Mouse (Mus musculus) midbrain, embryonic 12.5 days (tissue): ENCODE measurements around the gene Gm11444. TPM values are rescaled to one million over a fixed set of nuclear protein-coding genes. Genes with fewer than 3 reads are reported as not detected.

Experiments used
- ATAC-seq: fragments of 200-750 bp; cut with Nextera tagmentation; 2 replicates; pipeline ENCODE4 v1.8.0; 2017; ENCODE audit warnings: low read depth, moderate TSS enrichment, moderate library complexity; ENCODE audit not compliant: low FRiP score
- H3K27ac ChIP-seq: fragments of 300-500 bp; sonication (generic); replicated peaks from 2 replicates; pipeline ENCODE4 v1.5.1; 2016; ENCODE audit warnings: mild to moderate bottlenecking
- H3K27me3 ChIP-seq: fragments of 300-500 bp; sonication (generic); 2 replicates; pipeline ENCODE4 v1.6.1; 2016; ENCODE audit warnings: mild to moderate bottlenecking
- H3K36me3 ChIP-seq: fragments of 300-500 bp; sonication (generic); 2 replicates; pipeline ENCODE4 v1.6.1; 2016
- H3K4me1 ChIP-seq: fragments of 300-500 bp; sonication (generic); 2 replicates; pipeline ENCODE4 v1.6.1; 2016
- H3K4me2 ChIP-seq: fragments of 300-500 bp; sonication (generic); replicated peaks from 2 replicates; pipeline ENCODE4 v1.6.1; 2016; ENCODE audit warnings: mild to moderate bottlenecking, moderate library complexity
- H3K4me3 ChIP-seq: fragments of 300-500 bp; sonication (generic); 2 replicates; pipeline ENCODE4 v1.5.1; 2016; ENCODE audit warnings: mild to moderate bottlenecking
- H3K9ac ChIP-seq: fragments of 300-500 bp; sonication (generic); replicated peaks from 2 replicates; pipeline ENCODE4 v1.6.1; 2016; ENCODE audit warnings: mild to moderate bottlenecking, moderate library complexity
- H3K9me3 ChIP-seq: fragments of 300-500 bp; sonication (generic); 2 replicates; pipeline ENCODE4 v1.6.1; 2016; ENCODE audit warnings: mild to moderate bottlenecking
- WGBS: fragments of 180-500 bp; shearing (Covaris S2); methylation state at CpG from one replicate; pipeline ENCODE4 v1.1.7; 2016; 5-methylcytosine and 5-hydroxymethylcytosine counted together
- polyA plus RNA-seq: library from polyadenylated mRNA; unstranded; fragments of >200 nt; fragmentation: Nextera tagmentation; extraction: Ambion mirVana; gene quantifications from 2 replicates; pipeline ENCODE4 v1.2.1, GENCODE M21; 2016

The Gm11444 gene
- polyA plus RNA-seq, 1 experiment from 2014 or later: not detected

DNA sequence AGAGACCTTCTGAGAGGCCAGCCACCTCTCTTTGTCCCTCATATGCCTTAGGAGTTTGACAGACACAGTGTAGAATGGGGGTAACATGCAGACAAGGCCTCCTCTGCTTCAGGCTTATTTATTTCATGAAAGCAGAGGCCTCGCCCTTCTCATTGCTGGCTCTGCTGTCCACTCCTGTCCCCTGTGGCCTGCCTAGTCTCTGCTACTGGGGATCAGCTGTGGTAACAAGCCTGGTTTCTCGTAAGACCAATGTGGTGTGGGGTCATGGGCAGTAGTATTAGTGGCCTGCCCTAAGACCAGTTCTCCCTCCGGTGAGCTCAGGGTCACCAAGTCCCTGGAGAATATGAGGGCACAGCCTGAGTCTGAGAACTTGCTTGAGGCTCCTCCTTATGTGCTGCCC, 29.2 kb downstream of the Gm11444 start:
- no peak for ATAC-seq
- WGBS: 88% methylated on average over 3 of the region's 3 CpGs
- Histone ChIP-seq H3K9me3 (no peaks in the 10 kb centered on the region), H3K27me3 (peaks cover 69% of the 10 kb centered on the region), H3K27ac (no peak overlapping the region), H3K4me3 (no peak overlapping the region), H3K36me3 (no peaks in the 10 kb centered on the region), H3K9ac (no peak overlapping the region), H3K4me2 (no peak overlapping the region), H3K4me1 (no peaks in the 10 kb centered on the region)

DNA sequence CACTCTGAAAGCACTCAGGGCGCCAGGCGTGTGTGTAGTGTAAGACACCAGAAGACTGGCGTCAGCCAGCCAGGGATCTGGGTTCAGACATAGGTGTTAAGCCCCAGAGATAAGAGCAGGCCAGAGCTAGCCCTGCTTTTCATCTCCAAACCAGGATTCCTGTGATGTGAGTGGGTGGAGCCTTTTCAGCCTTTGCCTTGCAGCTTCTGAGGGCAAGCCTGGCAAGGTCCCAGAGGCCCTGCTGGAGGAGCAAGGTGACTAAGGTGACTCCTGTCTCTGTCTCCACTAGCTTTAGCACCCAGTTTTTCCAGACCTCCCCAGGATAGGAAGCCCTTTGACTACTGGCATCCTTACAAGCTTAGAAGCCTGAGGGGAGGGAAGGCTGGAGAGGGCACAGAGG, 31.7 kb downstream of the Gm11444 start:
- WGBS: 83% methylated on average over 3 of the region's 3 CpGs
- no peaks in the 10 kb centered on the region for H3K36me3 ChIP-seq
- H3K4me2 ChIP-seq: no peak overlapping the region
- no peak for ATAC-seq
- H3K27me3 ChIP-seq: peaks cover 53% of the 10 kb centered on the region
- no peaks in the 10 kb centered on the region for H3K9me3 ChIP-seq
- H3K4me1 ChIP-seq: 0 out of 2 replicates have a peak, but pooled peaks cover 2% of the 10 kb centered on the region
- H3K9ac ChIP-seq: no peak overlapping the region
- no peak overlapping the region for H3K4me3 ChIP-seq
- H3K27ac ChIP-seq: no peak overlapping the region

DNA sequence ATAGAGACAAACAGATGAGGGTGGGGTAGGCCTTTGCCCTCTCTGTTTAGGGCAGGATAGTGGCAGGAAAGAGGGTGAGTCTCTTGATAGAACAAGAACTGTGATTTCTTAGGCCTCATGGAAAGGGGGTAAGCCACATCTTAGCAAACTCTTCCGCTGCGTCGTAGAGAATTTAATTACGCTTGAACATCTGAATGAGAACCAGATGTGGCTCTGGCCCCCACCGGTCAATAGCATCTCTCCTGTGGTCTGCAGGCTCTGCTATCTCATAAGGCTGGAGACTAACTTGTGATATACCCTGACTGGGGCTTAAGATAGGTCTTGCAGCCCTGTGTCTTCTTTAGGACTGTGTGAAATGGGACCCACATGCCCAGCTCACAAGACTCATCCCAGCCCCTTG, 33.7 kb downstream of the Gm11444 start:
- no peak for ATAC-seq
- H3K9me3 ChIP-seq: no peaks in the 10 kb centered on the region
- H3K4me2 ChIP-seq: no peak overlapping the region
- 62% methylated on average over 5 of the region's 5 CpGs for WGBS
- H3K27ac ChIP-seq: no peak overlapping the region
- no peak overlapping the region for H3K9ac ChIP-seq
- no peaks in the 10 kb centered on the region for H3K36me3 ChIP-seq
- no peak overlapping the region for H3K4me3 ChIP-seq
- peaks cover 49% of the 10 kb centered on the region for H3K27me3 ChIP-seq
- 0 out of 2 replicates have a peak, but pooled peaks cover 2% of the 10 kb centered on the region for H3K4me1 ChIP-seq

- no peaks in the 10 kb centered on the region for H3K9me3 ChIP-seq
- H3K4me2 ChIP-seq: no peak overlapping the region
- no peaks in the 10 kb centered on the region for H3K36me3 ChIP-seq
- 0 out of 2 replicates have a peak, but pooled peaks cover 2% of the 10 kb centered on the region for H3K4me1 ChIP-seq
- H3K9ac ChIP-seq: no peak overlapping the region
- no peak overlapping the region for H3K27ac ChIP-seq
- WGBS: 54% methylated on average over 4 of the region's 4 CpGs
- no peak overlapping the region for H3K4me3 ChIP-seq
- no peak for ATAC-seq
- H3K27me3 ChIP-seq: peaks cover 47% of the 10 kb centered on the region
Measured at GRCm38 (mm10) chr11:85814678-85815077, 35.5 kb downstream of the Gm11444 start.

- Histone ChIP-seq H3K4me2 (no peak overlapping the region), H3K36me3 (no peaks in the 10 kb centered on the region), H3K27me3 (peaks cover 35% of the 10 kb centered on the region; the same call in 1 of the 2 replicates), H3K9me3 (no peaks in the 10 kb centered on the region), H3K4me3 (no peak overlapping the region), H3K9ac (no peak overlapping the region), H3K27ac (no peak overlapping the region), H3K4me1 (0 out of 2 replicates have a peak, but pooled peaks cover 2% of the 10 kb centered on the region)
- ATAC-seq: no peak
- WGBS: 90% methylated on average over 12 of the region's 12 CpGs
Measured at GRCm38 (mm10) chr11:85812201-85812966, 37.7 kb downstream of the Gm11444 start.

- no peak overlapping the region for H3K4me2 ChIP-seq
- H3K9ac ChIP-seq: no peak overlapping the region
- no peaks in the 10 kb centered on the region for H3K9me3 ChIP-seq
- H3K36me3 ChIP-seq: no peaks in the 10 kb centered on the region
- H3K27ac ChIP-seq: no peak overlapping the region
- peaks cover 34% of the 10 kb centered on the region; the same call in 1 of the 2 replicates for H3K27me3 ChIP-seq
- no peak overlapping the region for H3K4me3 ChIP-seq
- 93% methylated on average over 5 of the region's 5 CpGs for WGBS
- H3K4me1 ChIP-seq: 0 out of 2 replicates have a peak, but pooled peaks cover 2% of the 10 kb centered on the region
- no peak for ATAC-seq
Measured at GRCm38 (mm10) chr11:85811676-85812075, 38.5 kb downstream of the Gm11444 start.

DNA sequence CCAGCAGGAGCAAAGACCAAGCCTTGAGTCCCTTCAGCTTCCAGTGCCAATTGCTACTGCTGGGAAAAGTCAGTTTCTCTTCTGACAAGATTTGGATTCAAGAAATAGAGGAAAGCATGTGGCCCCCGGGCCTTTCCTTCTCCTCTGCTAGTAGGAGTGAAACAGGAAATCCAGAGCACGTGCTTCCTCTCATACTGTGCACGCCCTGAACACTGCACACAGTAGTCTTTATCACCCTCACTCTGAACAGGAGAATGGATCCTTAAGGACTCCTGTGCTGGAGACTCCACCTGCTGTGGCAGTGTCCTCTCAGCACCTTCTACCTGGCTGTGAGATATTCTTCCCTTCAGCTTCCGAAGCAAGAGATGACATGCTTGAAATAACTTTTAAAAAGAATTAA, 38.9 kb downstream of the Gm11444 start:
- no peaks in the 10 kb centered on the region for H3K9me3 ChIP-seq

GRCm38 (mm10) chr11:85807353-85807752, 42.8 kb downstream of the Gm11444 start:
- Histone ChIP-seq H3K36me3 (no peaks in the 10 kb centered on the region), H3K9ac (no peak overlapping the region), H3K9me3 (no peaks in the 10 kb centered on the region), H3K27ac (no peak overlapping the region), H3K4me2 (no peak overlapping the region), H3K4me3 (no peak overlapping the region), H3K27me3 (0 out of 2 replicates have a peak, but pooled peaks cover 21% of the 10 kb centered on the region), H3K4me1 (no peaks in the 10 kb centered on the region)
- WGBS: 86% methylated on average over 11 of the region's 11 CpGs
- ATAC-seq: no peak

More for the DNA sequence above, 38.9 kb downstream of the Gm11444 start:
- 77% methylated on average over 4 of the region's 4 CpGs for WGBS
- Histone ChIP-seq H3K4me3 (no peak overlapping the region), H3K4me1 (0 out of 2 replicates have a peak, but pooled peaks cover 2% of the 10 kb centered on the region), H3K27ac (no peak overlapping the region), H3K4me2 (no peak overlapping the region), H3K9ac (no peak overlapping the region), H3K27me3 (peaks cover 30% of the 10 kb centered on the region; the same call in 1 of the 2 replicates), H3K36me3 (no peaks in the 10 kb centered on the region)
- ATAC-seq: no peak

DNA sequence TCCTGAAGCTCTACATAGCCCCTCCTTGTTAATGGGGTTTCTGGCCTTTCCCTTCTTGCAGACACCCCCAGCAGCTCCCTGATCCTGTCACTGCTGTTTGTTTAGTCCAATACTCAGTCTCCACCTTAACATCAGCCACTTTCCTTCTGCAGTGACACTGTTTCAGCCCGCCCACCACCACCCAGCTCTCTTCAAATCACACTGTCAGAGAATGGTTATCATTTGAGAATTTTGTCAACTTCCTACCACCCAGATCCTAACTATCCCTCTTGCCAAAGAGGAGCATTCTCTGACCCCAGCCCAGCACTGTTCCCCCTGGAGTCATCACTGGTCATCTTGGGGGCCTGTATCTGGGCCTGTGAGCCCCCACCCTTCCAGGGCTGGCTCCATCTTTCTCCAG, 44.4 kb downstream of the Gm11444 start:
- Histone ChIP-seq H3K9ac (no peak overlapping the region), H3K9me3 (no peaks in the 10 kb centered on the region), H3K4me1 (no peaks in the 10 kb centered on the region), H3K4me3 (no peak overlapping the region), H3K36me3 (no peaks in the 10 kb centered on the region), H3K4me2 (no peak overlapping the region), H3K27me3 (0 out of 2 replicates have a peak, but pooled peaks cover 8% of the 10 kb centered on the region), H3K27ac (no peak overlapping the region)
- 74% methylated on average over 1 of the region's 1 CpGs for WGBS
- no peak for ATAC-seq

- Histone ChIP-seq H3K4me3 (no peak overlapping the region), H3K27me3 (0 out of 2 replicates have a peak, but pooled peaks cover 8% of the 10 kb centered on the region), H3K27ac (no peak overlapping the region), H3K9me3 (no peaks in the 10 kb centered on the region), H3K4me2 (no peak overlapping the region), H3K36me3 (no peaks in the 10 kb centered on the region), H3K9ac (no peak overlapping the region), H3K4me1 (no peaks in the 10 kb centered on the region)
- 76% methylated on average over 5 of the region's 5 CpGs for WGBS
- ATAC-seq: no peak
Measured at GRCm38 (mm10) chr11:85804048-85804447, 46.1 kb downstream of the Gm11444 start.

DNA sequence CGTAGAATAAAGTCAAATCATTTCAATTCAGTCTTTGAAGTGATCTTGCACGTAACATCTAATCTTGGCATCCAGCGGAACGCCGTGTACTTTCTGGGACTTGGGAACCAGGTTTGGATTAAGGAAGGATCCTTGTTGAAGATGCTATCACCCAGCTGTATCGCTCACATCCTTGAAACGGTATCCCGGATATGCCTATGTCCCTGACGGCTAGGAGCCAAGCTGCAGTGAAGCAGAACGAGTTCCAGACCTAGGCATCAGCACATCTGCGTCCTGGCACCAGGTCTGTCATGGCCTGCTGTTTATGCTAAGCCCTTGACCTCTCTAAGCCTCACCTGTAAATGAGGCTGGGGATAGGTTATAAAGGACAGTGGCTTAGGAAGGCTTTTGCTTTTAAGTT, 49.8 kb downstream of the Gm11444 start:
- Histone ChIP-seq H3K4me2 (no peak overlapping the region), H3K27me3 (0 out of 2 replicates have a peak, but pooled peaks cover 4% of the 10 kb centered on the region), H3K9ac (no peak overlapping the region), H3K4me1 (no peaks in the 10 kb centered on the region), H3K9me3 (no peaks in the 10 kb centered on the region), H3K4me3 (no peak overlapping the region), H3K36me3 (no peaks in the 10 kb centered on the region), H3K27ac (no peak overlapping the region)
- 81% methylated on average over 11 of the region's 11 CpGs for WGBS
- no peak for ATAC-seq

DNA sequence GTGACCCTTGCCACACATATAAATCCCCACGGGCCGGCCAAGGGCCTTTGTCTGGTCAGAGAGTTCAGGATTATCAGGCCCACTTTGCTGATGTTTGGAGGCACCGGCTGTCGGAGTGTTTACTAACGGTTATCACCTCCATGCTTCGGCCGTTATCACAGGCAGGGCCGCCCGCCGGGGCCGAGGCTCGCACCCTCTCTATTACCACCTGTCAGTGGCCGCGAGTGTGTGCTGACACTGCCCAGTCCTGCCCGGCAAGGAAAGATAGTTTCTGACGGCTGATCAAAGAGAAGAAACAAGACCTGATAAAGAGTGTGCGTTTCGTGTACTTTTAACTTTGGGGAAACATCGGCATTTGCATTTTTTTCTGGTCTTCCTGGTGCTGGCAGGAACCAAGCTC, 50.3 kb downstream of the Gm11444 start:
- no peak for ATAC-seq
- WGBS: 64% methylated on average over 19 of the region's 19 CpGs
- Histone ChIP-seq H3K9ac (no peak overlapping the region), H3K4me3 (no peak overlapping the region), H3K9me3 (no peaks in the 10 kb centered on the region), H3K36me3 (no peaks in the 10 kb centered on the region), H3K27ac (no peak overlapping the region), H3K4me2 (no peak overlapping the region), H3K27me3 (no peaks in the 10 kb centered on the region), H3K4me1 (no peaks in the 10 kb centered on the region)
